Mouse (Mus musculus) c-Kit-positive CD71-positive TER-119-positive erythroid progenitor cells, embryonic 14.5 days (primary cell): ENCODE results near the gene Cnih4.

ENCODE experiments used
- DNase-seq: peaks from one replicate; pipeline ENCODE4 v3.0.0-alpha.2; 2013; ENCODE audit warnings: low spot score

The Cnih4 gene

DNA sequence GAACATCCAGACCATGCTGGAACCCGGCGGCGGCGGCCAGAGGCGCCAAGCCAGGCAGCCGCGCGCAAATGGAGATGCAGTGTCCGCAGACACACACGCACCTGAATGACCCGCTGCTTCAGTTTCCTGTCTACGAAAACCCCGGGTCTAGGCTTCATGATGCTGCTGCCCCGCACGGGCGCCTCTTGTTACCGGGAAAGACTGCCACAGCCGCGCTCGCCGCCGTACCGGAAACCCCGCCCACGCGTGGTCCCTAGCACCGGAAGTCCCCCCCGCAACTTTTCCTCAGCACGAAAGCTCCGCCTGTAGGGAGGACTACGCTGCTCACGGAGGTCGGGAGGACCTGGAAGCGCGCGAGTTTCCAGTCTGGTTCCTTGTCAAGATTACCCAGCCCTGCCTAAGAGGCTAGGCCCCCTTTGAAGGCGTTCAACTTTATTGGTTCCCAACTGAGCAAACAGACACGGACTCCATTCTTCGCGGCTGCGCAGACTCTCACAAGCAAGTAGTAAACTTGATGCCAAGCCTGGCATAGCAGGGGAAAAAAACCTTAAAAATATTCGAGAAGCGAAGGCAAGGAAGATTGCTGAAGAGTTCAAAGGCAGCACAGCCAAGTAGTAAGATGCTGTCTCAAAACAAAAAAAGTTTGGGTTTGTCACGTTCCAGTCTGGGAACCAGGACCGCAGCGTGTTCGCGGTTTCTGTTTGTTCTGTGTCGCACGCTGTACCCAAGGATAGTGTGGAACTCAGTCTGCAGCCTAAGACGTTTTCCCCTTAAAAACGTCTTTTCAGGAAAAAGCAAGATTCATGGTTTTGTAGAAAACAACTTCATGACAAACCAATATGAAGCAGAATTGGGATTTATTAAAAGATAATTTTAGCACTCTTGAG lies at the start of gene Cnih4, which contains the start of gene Nvl:
Cnih4 (plus strand) TSS at position 744 of the 887 bp plus-strand sequence.
Nvl (minus strand) TSS at position 255 of the 887 bp plus-strand sequence.
- peak; percentile 92 for DNase-seq

GRCm38 (mm10) chr1:181117112-181117511 lies 27.4 kb upstream of the Cnih4 start:
- no peak for DNase-seq

- no peak for DNase-seq
Measured at GRCm38 (mm10) chr1:181124145-181124544, 20.3 kb upstream of the Cnih4 start.

GRCm38 (mm10) chr1:181125916-181126315 lies 18.6 kb upstream of the Cnih4 start:
- DNase-seq: no peak

DNA sequence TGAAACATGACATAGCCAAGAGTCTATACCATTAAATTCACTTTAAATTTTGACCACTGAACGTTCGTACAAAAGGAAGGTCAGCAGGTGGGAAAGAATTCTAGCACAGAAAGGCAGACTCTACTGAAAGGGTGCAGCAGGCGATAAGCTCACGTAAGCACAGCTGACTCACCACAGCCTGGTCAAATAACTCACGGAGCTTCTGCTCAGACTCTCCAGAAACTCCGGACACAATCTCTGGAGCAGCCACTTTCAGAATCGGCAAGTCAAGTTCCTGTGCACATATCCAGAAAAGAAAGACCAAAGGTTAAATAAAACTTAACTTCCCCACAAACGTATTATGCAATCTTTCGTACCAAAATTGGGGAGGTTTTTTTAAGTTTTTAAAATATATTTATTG lies 17.7 kb upstream of the Cnih4 start:
- DNase-seq: no peak

DNA sequence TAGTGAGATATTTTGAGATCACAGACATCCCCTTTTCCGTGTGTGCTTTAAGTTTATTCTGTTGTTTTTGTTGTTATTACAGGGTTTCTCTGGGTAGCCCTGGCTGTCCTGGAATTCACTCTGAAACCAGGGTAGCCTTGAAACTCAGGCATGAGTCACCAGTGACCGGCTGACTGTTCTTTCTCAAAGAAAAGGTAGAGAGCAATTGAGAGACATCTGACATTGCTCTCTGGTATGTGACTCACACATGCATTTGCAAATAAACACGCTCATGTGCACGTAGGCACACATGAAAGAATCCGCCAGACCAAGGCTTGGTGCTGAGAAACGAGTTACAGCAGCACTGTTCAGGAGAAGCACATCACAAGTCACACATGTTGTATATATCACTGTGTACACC lies 12.6 kb upstream of the Cnih4 start:
- DNase-seq: no peak

DNA sequence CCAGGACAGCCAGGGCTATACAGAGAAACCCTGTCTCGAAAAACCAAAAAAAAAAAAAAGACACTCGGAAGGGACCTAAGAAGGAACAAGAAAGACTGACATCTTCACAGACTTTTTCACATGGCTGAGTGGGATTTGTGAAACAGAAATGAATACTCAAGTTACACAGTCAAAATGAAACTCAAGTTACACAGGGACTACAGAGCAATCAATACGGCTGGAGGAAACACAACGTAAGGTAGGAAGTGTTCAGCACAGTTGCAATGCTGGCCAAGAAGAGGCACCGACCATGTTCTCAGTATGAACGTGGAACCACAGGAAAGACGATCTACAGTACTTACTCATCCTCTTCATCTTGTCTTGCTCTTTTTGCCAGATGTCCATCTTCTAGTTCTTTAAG lies 5.8 kb upstream of the Cnih4 start:
- no peak for DNase-seq

DNA sequence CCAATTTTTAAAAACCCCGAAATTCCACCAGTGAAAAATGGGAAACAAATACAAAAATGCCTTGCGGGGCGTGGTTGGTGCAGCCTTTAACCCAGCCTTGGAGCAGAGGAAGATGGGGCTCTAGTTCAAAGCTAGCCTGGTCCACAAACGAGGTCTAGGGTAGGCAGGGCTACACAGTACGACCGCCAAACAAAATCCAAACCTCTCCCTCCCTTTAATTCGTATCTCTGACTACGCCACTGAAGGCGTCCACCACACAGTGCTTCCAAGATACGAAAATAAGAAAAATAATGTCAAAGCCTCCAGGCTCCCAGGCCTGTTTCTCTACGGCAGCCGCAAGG lies 914 bp upstream of the Cnih4 start:
- no peak for DNase-seq

DNA sequence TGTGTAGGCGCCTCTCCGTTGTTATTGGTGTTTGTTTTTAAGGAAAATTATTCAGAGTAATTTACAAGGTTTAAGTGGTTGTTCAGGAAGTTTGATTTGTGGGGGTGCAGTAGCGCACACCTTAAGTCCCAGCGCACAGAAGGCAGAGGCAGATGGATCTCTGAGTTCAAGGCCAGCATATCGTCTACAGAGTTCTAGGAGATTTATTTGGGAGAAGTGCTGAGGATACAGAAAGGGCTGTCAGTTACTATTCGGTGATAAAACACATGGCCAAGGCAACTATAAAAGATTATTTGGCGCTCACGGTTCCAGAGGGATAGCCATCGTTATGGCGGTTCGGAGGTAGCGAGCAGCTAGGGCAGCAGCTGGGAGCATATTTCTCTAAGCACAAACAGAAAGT lies 473 bp downstream of the Cnih4 start:
- peak; percentile 47 for DNase-seq

DNA sequence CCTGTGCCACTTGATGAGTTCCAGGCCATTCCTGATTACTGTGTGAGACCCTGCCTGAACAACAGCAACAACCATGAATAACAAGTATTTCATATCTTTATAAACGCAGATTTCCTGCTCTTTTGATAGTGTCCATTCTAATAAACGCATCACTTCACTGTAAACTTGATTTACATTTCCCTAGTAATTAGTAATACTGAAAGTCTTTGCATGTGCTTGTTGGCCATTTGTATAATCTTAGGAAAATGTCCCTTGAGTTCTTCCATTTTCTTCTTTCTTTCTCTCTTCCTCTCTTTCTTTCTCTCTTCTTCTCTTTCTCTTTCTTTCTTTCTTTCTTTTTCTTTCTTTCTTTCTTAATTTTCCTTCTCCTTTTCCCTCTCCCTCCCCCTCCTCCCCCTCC lies 1.7 kb downstream of the Cnih4 start:
- DNase-seq: no peak

- DNase-seq: peak; percentile 70
Measured at GRCm38 (mm10) chr1:181148540-181148939, 4.0 kb downstream of the Cnih4 start.

DNA sequence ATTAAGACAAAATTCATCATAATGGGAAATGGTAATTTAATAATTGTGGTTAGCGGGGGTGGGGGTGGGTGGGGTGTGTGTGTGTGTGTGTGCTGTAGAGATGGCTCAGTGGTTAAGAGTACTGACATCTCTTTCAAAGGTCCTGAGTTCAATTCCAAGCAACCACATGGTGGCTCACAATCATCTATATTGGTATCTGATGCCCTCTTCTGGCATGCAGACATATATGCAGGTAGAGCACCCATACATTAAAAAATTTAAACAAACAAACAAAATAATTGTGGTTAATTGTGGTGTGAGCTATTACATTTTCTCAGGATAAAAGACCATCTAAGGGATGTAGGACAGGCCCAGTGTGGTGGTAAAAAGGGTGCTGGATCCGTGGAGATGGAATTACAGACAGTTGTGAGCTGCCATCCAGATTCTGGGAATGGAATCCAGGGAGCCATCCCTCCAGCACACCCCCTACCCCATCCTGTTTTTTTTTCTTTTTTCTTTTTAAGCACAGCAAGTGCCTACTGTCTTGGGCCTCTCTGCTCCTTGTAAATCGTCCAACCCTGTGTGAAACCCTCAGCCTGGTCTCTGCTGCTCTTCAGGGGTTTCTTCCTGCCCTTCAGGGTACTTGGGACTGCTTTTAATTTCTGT lies 5.0 kb downstream of the Cnih4 start:
- DNase-seq: no peak

DNA sequence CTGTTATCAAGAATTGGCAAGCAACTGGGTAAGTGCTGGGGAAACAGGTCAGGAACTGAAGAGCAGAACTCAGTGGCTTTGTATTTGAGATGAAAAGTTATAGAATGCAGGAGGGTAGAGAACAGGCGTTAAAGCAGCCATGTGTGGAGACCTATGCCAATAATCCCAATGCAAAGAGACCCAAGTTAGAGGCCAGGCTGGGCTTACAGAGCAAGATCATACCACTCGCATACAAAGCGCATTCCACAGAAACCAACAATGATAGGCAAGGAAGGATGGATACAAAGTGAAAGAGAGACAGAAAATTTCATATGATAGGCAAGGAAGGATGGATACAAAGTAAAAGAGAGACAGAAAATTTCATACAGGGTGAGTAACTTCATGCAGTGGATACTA lies 5.9 kb downstream of the Cnih4 start:
- no peak for DNase-seq

DNA sequence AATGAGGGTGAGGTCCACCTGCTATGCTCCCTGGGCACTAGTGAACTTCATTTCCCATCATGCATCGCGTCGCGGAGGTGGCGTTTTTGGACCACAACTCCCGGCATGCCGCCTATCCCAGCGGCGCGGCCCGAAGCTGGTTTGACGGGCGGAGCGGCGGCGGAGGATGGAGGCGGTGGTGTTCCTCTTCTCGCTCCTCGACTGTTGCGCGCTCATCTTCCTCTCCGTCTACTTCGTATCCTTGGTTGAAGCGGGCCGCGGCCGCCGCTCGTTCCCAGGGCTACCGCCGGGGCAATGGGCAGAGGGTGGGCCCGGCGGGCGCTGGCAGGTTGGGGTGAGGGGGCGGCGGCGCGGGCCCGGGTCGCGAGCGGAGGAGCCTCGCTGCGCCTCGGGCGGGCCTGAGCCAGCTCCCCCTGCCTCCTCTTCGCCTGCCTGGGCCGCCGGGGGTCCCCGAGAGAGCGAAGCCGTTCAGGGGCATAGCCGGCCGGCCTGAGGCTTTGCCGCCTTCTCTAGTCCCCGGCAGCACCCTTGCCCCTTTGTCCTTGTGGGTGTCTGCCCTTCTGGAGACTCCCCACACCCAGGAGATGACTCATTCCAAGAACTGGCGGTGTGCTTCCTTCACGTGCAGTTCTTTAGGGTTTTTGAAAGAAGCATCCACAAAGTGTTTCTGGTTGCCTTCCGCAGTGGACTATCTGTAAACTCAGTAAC lies 6.5 kb downstream of the Cnih4 start:
- DNase-seq: peak; percentile 90

GRCm38 (mm10) chr1:181151541-181151940 lies 7.0 kb downstream of the Cnih4 start:
- DNase-seq: no peak

DNA sequence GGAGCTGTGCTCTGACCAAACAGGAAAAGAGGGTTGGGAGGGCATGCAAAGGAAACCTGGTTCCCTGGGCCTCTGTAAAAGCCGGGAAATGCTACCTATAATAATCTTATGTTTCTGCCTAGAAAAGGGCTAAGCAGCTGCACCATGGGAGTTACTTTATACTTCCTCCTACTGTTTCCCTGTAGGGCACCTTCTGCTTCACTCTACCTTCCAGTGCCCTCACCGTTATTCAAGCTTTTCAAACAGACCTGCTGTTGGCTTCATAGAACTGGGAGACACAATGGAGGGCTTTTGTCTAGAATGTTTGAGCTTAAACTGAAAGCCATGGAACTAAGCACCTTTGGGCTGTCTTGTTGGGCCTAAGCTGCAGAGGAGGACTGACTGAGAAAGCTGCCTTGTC lies 23.3 kb downstream of the Cnih4 start:
- no peak for DNase-seq

DNA sequence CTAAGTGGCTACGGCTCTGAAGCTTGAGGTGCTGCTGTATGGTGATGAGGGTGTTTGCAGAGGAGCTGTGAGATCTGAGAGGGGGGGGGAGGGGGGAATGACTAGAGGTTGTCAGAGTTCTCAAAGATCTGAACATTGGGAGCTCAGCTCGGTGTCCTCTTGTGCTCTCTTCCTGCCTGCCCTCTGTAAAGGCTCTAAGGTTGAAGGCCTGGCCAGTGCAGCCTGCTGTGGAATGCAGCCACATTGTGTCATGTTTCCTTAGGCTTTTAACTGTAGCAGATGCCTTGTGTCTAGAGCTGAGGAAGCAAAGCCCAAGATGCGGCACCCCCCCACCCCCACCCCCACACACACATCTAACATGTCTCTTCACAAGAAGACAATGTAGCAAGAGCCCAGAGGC lies 23.9 kb downstream of the Cnih4 start:
- no peak for DNase-seq

DNA sequence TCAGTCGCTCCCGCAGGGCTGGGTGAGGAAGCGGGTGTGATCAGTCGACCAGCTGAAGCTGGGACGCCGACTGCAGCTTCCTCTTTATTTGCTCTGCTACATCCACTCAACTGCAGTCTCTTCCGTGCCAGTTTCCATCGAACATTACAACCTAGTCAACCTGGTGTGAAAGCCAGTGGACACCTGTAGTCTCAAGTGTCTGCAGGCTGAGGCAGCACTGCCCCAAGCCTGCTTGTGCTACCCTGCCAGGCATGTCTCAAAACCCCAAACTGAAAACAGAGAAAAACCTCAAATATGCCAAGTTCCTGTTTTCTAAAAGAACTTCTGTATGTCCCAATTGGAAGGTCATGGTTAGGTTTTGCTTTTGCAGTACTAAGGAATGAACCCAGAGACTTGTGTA lies 25.7 kb downstream of the Cnih4 start:
- DNase-seq: no peak

DNA sequence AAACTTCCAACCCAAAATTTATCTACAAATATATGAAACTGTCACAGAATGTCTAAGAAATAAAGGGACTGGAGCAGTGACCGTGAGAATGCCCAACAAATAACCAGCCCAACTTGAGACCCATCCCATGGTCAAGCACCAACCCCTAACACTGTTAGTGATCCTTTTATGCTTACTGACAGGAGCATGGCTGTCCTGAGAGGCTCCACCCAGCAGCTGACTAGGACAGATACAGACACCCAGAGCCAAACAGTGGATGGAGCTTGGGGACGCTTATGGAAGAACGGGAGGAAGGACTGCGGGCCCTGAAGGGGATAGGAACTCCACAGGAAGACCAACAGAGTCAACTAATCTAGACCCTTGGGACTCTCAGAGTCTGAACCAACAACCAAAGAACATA lies 44.4 kb downstream of the Cnih4 start:
- no peak for DNase-seq

GRCm38 (mm10) chr1:181199446-181199845 lies 55.0 kb downstream of the Cnih4 start:
- DNase-seq: no peak

DNA sequence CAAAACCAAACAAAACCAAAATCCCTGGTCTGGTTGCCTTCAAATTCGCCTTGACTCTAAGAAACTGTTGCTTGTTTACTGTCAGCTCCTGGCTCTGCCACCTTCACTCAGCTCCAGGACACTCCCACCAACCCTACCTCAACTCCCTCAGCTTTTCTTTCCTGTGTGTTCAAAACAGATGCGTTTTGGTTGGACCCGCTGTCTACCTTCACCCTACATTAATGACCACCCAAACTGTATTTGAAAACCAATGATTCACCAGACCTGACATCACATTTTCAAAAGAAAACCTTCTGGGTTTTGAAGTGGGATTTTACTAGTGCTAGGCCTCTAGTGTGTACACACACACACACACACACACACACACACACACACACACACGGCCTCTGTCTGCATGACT lies 65.7 kb downstream of the Cnih4 start:
- DNase-seq: no peak

GRCm38 (mm10) chr1:181210601-181211402 lies 66.3 kb downstream of the Cnih4 start:
- DNase-seq: peak; percentile 51
